Mouse (Mus musculus): Measurements from ENCODE around the gene Ak7. TPM values are rescaled to one million over a fixed set of nuclear protein-coding genes. Genes with fewer than 3 reads are reported as not detected.

Gene Ak7
- polyA plus RNA-seq, 1 experiment from 2014 or later, result 4.1 TPM

DNA sequence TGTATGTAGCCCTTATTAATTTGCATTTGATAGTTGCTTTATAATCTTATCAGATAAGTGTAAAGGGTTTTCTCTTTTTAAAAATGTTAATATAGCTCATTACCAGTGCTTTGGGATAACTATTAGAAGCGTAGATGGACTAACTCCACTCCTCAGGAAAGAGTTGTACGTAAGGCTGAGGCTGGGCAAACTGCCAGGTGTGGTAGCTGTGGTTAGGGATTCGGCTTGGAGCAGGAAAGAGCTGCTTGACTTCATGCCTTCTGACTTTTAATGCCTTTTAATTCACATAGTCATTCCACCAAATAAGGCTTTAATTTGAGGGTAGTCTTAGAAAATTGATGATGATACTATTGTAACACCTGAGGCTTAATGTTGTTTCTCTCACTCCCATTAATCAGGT lies 103.2 kb downstream of the Ak7 start:
- Histone ChIP-seq H3K9ac (ENCODE audit: low read depth, low read length) (no peak overlapping the region), H3K36me3 (ENCODE audit: insufficient read depth, low read length) (peaks cover 28% of the 10 kb centered on the region; the same call in 1 of the 2 replicates), H3K4me2 (ENCODE audit: low read length) (no peak overlapping the region), H3K4me3 (replicated peaks; ENCODE audit: low read depth, low read length) (no peak overlapping the region), H3K4me1 (replicated peaks; ENCODE audit: insufficient read depth, low read length) (no peaks in the 10 kb centered on the region), H3K27ac (no peak overlapping the region), H3K27me3 (ENCODE audit: insufficient read depth, low read length) (no peaks in the 10 kb centered on the region), H3K9me3 (replicated peaks; ENCODE audit: low read length) (no peaks in the 10 kb centered on the region)
- no peak for ATAC-seq (replicated peaks; ENCODE audit: low FRiP score, low read depth)
- no peak for DNase-seq (ENCODE audit: low spot score)
- no peak for TF ChIP-seq CTCF (IDR thresholded peaks at IDR 0.05; ENCODE audit: low read depth)
- 48% methylated on average over 3 of the region's 3 CpGs for WGBS

DNA sequence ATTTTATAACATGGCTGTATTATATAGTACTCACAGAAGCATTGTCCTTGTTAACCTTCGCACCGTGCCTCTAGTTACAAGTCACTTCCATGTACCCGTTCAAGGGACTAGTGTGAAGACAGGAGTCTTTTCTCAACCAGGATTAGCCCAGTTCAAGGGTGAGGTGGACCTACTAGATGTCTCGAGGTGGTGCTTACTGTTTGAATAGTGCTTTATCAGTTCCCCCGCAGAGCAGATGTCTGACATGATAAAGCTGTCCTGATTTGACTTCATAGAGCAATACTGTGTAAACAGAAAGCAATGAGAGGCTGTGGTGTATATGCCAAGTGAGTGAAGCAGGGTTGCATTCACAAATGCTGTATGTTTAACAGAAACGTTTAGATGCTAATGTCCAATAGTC lies 104.8 kb downstream of the Ak7 start:
- WGBS, result 81% methylated on average over 6 of the region's 6 CpGs
- no peak for TF ChIP-seq CTCF (IDR thresholded peaks at IDR 0.05; ENCODE audit: low read depth)
- no peak overlapping the region for H3K9ac ChIP-seq (ENCODE audit: low read depth, low read length)
- peaks cover 32% of the 10 kb centered on the region for H3K36me3 ChIP-seq (ENCODE audit: insufficient read depth, low read length)
- no peak overlapping the region for H3K27ac ChIP-seq
- H3K4me1 ChIP-seq (replicated peaks; ENCODE audit: insufficient read depth, low read length), result no peaks in the 10 kb centered on the region
- no peak overlapping the region for H3K4me2 ChIP-seq (ENCODE audit: low read length)
- no peak for DNase-seq (ENCODE audit: low spot score)
- no peak for ATAC-seq (replicated peaks; ENCODE audit: low FRiP score, low read depth)
- H3K4me3 ChIP-seq (replicated peaks; ENCODE audit: low read depth, low read length), result no peak overlapping the region
- no peaks in the 10 kb centered on the region for H3K27me3 ChIP-seq (ENCODE audit: insufficient read depth, low read length)
- H3K9me3 ChIP-seq (replicated peaks; ENCODE audit: low read length), result no peaks in the 10 kb centered on the region

DNA sequence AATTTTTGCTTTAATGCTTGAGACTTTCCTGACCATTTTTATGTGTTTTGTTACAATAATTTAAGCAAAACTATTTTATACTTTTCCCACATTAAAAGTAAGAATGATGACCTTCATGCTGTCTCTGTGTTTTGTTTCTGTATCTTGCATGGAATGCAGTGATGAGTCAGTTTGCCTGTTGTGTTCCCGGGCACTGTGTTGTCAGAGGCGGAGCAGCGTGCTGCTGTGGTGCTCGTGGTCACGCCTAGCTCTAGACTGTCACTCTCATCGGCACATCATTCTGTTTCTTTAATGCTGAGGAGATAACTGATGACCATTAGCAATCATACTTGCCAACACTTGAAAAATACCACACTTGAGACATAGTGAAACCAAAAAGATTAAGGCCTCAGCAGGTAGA lies 108.2 kb downstream of the Ak7 start:
- WGBS, result 89% methylated on average over 6 of the region's 6 CpGs
- H3K4me3 ChIP-seq (replicated peaks; ENCODE audit: low read depth, low read length), result no peak overlapping the region
- no peak for TF ChIP-seq CTCF (IDR thresholded peaks at IDR 0.05; ENCODE audit: low read depth)

DNA sequence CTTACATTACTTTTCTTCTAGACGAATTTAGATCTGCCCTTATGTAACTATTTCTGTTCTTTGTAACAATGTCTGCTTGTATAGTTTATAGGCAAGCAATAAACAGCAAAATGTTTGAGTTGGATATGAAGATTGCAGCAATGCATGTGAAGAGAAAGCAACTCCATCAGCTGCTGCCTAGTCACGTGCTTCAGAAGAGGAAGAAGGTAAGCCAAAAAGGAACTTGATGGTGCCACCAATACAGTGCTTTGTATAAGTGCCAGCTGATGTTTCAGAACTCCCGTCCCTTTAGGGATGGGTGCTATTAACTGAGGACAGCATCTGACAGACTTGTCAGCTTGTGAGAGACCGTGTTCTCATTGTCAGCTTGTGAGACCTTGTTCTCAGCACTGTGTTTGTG lies 117.7 kb downstream of the Ak7 start:
- H3K36me3 ChIP-seq (ENCODE audit: insufficient read depth, low read length), result peaks cover 72% of the 10 kb centered on the region

More for the DNA sequence above, 108.2 kb downstream of the Ak7 start:
- no peak for ATAC-seq (replicated peaks; ENCODE audit: low FRiP score, low read depth)
- Histone ChIP-seq H3K4me2 (ENCODE audit: low read length) (no peak overlapping the region), H3K9ac (ENCODE audit: low read depth, low read length) (no peak overlapping the region), H3K27ac (no peak overlapping the region), H3K36me3 (ENCODE audit: insufficient read depth, low read length) (peaks cover 20% of the 10 kb centered on the region), H3K9me3 (replicated peaks; ENCODE audit: low read length) (no peaks in the 10 kb centered on the region), H3K27me3 (ENCODE audit: insufficient read depth, low read length) (no peaks in the 10 kb centered on the region), H3K4me1 (replicated peaks; ENCODE audit: insufficient read depth, low read length) (no peaks in the 10 kb centered on the region)
- DNase-seq (ENCODE audit: low spot score), result no peak

DNA sequence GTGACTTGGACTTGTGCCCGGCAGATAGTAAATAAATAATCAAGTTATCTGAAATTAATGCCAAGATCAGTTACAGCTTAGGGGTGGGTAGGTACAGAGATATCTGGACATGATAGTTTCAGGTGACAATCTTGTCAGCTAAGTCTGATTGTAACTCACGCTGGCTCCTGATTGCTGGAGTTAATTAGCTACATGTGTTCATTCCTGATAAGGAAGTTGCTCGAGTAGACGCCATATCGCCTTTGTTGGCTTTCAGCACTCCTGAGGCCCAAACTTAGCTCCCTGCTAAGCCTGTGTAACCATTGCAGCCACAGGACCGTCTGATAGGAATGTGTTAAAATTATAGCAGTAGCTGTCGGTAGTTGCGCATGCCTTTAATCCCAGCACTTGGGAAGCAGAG lies 119.0 kb downstream of the Ak7 start:
- ATAC-seq (replicated peaks; ENCODE audit: low FRiP score, low read depth), result no peak
- Histone ChIP-seq H3K9ac (ENCODE audit: low read depth, low read length) (no peak overlapping the region), H3K4me3 (replicated peaks; ENCODE audit: low read depth, low read length) (no peak overlapping the region), H3K27me3 (ENCODE audit: insufficient read depth, low read length) (no peaks in the 10 kb centered on the region), H3K27ac (no peak overlapping the region), H3K9me3 (replicated peaks; ENCODE audit: low read length) (no peaks in the 10 kb centered on the region), H3K36me3 (ENCODE audit: insufficient read depth, low read length) (peaks cover 74% of the 10 kb centered on the region), H3K4me2 (ENCODE audit: low read length) (no peak overlapping the region), H3K4me1 (replicated peaks; ENCODE audit: insufficient read depth, low read length) (no peaks in the 10 kb centered on the region)
- no peak for TF ChIP-seq CTCF (IDR thresholded peaks at IDR 0.05; ENCODE audit: low read depth)
- WGBS, result 81% methylated on average over 8 of the region's 8 CpGs
- DNase-seq (ENCODE audit: low spot score), result no peak

More for the DNA sequence above, 117.7 kb downstream of the Ak7 start:
- Histone ChIP-seq H3K9ac (ENCODE audit: low read depth, low read length) (no peak overlapping the region), H3K4me3 (replicated peaks; ENCODE audit: low read depth, low read length) (no peak overlapping the region), H3K9me3 (replicated peaks; ENCODE audit: low read length) (no peaks in the 10 kb centered on the region), H3K27ac (no peak overlapping the region), H3K4me1 (replicated peaks; ENCODE audit: insufficient read depth, low read length) (no peaks in the 10 kb centered on the region), H3K27me3 (ENCODE audit: insufficient read depth, low read length) (no peaks in the 10 kb centered on the region), H3K4me2 (ENCODE audit: low read length) (no peak overlapping the region)
- no peak for ATAC-seq (replicated peaks; ENCODE audit: low FRiP score, low read depth)
- 83% methylated on average over 4 of the region's 4 CpGs for WGBS
- no peak for DNase-seq (ENCODE audit: low spot score)
- no peak for TF ChIP-seq CTCF (IDR thresholded peaks at IDR 0.05; ENCODE audit: low read depth)

DNA sequence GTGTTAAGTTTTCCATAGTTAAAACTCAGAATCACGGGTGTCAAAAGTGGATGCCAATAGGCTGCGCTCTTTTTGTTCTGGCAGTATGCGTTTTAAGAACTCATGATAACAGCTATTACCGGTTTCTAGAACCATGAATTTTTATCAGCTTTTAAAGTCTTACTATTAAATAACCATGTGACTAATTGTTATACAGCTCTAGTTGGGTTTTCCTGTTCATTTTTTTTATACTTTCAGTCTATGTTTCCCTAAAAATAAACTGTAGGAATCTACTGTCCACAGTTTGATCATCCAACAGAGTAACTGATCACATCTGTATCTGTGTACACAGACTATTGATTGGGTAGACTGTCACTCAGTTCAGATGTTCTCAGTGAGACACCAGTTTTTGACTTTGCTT lies 119.5 kb downstream of the Ak7 start:
- Histone ChIP-seq H3K4me1 (replicated peaks; ENCODE audit: insufficient read depth, low read length) (no peaks in the 10 kb centered on the region), H3K4me3 (replicated peaks; ENCODE audit: low read depth, low read length) (no peak overlapping the region), H3K9me3 (replicated peaks; ENCODE audit: low read length) (no peaks in the 10 kb centered on the region), H3K4me2 (ENCODE audit: low read length) (no peak overlapping the region), H3K27ac (no peak overlapping the region), H3K36me3 (ENCODE audit: insufficient read depth, low read length) (peaks cover 72% of the 10 kb centered on the region), H3K9ac (ENCODE audit: low read depth, low read length) (no peak overlapping the region), H3K27me3 (ENCODE audit: insufficient read depth, low read length) (no peaks in the 10 kb centered on the region)
- WGBS, result 92% methylated on average over 4 of the region's 4 CpGs
- ATAC-seq (replicated peaks; ENCODE audit: low FRiP score, low read depth) (no peak), DNase-seq (ENCODE audit: low spot score) (no peak)
- TF ChIP-seq CTCF (IDR thresholded peaks at IDR 0.05; ENCODE audit: low read depth), result no peak

Other genes starting within 250 kb of the Ak7 start
- 0.98 and 1.1 TPM in 2 replicates for gene Bdkrb2, start 142.8 kb upstream of the Ak7 start, polyA plus RNA-seq (2015; fragmentation: Nextera tagmentation; extraction: Ambion mirVana)
- gene Bdkrb1, start 102.9 kb upstream of the Ak7 start, polyA plus RNA-seq (2015; fragmentation: Nextera tagmentation; extraction: Ambion mirVana), result 0.11 TPM in 1 of 2 replicates, not detected in the other
- 27.3 and 28.5 TPM in 2 replicates for gene Gskip, start 21.1 kb upstream of the Ak7 start, polyA plus RNA-seq (2015; fragmentation: Nextera tagmentation; extraction: Ambion mirVana)
- 8.4 and 8.8 TPM in 2 replicates for gene Atg2b, start 20.8 kb upstream of the Ak7 start, polyA plus RNA-seq (2015; fragmentation: Nextera tagmentation; extraction: Ambion mirVana)
- 189 TPM in 2 replicates for gene Papola, start 78.7 kb downstream of the Ak7 start, polyA plus RNA-seq (2015; fragmentation: Nextera tagmentation; extraction: Ambion mirVana)

Measured in kidney, postnatal 0 days (tissue).